Mouse (Mus musculus) left cerebral cortex, postnatal 36 days (tissue): ENCODE data around the gene Atp2b1. TPM values are rescaled to one million over a fixed set of nuclear protein-coding genes. Genes with fewer than 3 reads are reported as not detected.

Experiments
- DNase-seq, 2 experiments: peaks; one replicate each; pipeline ENCODE4 v3.0.0; 2021 to 2022; ENCODE audit warnings: low spot score in 2 of 2, mixed read lengths in 1 of 2
- intact Hi-C: fragments of 180-260 bp; cut with DNase I; formaldehyde crosslinking; loops from one replicate; pipeline ENCODE4 v1.15.1; 2025
- total RNA-seq, 2 experiments: library from RNA; stranded (reverse); gene quantifications; 2 replicates each; pipeline ENCODE4 v1.2.3; 2021

The Atp2b1 gene
- total RNA-seq, 2 experiments from 2014 or later, result 707 to 758 TPM

GRCm38 (mm10) chr10:99004866-99005265 lies 90.7 kb downstream of the Atp2b1 start:
- intact Hi-C loops, result no loop called here
- DNase-seq, result no peak

GRCm38 (mm10) chr10:99011084-99011483 lies 96.9 kb downstream of the Atp2b1 start:
- DNase-seq, result no peak
- intact Hi-C loops, result no loop called here

DNA sequence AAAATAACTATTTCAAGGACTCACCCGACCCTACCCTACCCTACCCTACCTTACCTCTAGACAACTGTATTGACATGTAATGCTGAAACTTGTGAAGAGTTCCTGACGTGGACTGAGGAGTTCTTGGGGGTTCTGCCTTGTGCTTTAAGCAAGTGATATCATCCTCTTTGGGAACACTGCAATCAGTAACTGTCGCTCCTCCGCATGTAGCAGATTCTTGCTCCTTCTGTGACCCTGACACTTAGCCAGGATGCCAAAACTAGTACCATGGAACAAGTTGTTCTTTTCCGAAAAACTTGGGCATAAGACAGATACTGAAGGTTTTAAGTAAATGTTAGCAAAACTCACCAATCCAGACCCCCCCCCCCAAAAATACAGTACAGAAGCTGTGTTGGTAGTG lies 97.9 kb downstream of the Atp2b1 start:
- DNase-seq, result no peak
- intact Hi-C loops, result no loop called here

GRCm38 (mm10) chr10:99014737-99015136 lies 100.5 kb downstream of the Atp2b1 start:
- intact Hi-C loops, result loop anchor here (5.0 kb wide), 1 partner anchor 97 kb away; no protein-coding TSS in a partner anchor
- DNase-seq, result no peak

DNA sequence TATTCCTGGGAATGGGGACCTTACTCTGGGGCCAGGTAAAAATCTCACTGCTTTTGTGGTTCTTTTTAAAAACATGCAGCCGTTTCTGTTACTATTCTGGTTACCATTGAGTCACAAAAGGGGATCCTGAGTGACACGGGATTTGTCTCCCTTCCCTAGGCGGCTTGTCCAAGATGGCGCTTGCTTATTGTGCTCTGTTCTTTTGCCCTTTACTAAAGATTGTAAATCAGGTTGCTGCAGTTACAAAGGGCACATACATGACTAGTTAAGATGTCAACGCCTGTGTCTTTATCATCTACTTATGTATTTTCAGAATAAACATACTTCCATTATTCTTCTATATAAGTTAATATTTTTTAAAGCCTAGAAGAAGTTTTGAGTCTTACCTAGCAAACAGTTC lies 102.8 kb downstream of the Atp2b1 start:
- no peak for DNase-seq
- intact Hi-C loops, result loop anchor here (5.0 kb wide), 1 partner anchor 100 kb away; no protein-coding TSS in a partner anchor

DNA sequence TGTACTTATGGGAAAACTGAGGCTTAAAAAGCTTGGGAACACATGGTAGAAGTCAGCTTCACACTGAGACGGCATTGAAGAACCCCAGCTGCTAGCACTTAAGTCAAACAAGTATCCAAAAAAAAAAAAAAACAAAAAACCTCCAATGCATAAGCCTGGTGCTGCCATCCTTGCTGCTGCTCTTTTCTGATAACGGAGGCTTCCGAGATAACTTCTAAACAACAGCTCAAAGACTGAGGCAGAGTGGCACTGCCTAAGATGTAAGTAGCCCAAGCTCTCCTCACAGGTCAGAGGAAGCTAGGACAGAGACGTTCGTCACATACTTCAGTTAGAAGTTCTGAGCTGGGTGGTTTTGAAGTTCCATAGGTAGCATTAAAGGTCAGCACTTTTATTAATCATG lies 113.3 kb downstream of the Atp2b1 start:
- no peak for DNase-seq
- intact Hi-C loops, result no loop called here

GRCm38 (mm10) chr10:99029844-99030243 lies 115.6 kb downstream of the Atp2b1 start:
- DNase-seq, result no peak
- intact Hi-C loops, result no loop called here

DNA sequence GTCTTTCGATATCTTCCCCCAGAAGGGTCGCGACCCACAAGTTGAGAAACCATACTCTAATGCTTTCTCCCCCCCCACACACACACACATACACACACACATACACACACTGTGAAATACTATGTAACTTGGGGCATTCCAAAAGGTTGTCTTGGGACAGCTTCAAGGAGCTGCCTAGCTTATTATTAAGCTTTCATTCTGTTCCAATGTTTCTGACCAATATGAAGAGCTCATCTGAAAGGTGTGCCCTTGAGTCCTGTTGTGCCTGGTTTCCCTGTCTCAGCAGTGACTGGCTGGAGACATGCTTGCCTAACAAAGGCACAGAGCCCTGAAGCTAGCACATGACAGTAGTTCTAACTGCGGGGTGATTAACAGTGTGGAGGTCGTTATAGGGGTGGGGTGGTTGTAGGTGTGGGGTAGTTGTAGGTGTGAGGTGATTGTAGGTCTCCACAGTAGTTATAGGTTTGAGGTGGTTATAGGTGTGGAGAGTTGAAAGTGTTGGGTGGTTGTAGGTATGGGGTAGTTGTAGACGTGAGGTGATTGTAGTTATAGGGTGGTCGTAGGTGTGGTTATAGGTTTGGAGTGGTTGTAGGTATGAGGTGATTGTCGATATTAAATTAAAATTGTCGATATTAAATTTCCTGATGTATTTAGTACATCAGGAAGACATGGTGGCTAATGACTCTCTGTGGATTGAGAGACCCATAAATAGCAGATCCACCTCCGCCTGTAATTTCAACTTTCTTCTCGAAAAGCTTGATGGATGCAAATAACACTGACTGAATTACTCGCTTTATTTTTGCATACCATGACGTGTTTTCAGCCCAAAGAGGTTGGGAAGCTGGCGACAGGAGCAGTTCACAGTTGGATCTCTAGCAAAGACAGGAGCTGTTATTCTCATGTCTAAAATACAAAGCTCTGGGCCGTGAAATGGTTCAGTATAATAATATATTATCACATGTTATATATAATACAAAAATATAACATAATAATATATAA lies 119.9 kb downstream of the Atp2b1 start:
- no peak for DNase-seq
- intact Hi-C loops, result no loop called here

DNA sequence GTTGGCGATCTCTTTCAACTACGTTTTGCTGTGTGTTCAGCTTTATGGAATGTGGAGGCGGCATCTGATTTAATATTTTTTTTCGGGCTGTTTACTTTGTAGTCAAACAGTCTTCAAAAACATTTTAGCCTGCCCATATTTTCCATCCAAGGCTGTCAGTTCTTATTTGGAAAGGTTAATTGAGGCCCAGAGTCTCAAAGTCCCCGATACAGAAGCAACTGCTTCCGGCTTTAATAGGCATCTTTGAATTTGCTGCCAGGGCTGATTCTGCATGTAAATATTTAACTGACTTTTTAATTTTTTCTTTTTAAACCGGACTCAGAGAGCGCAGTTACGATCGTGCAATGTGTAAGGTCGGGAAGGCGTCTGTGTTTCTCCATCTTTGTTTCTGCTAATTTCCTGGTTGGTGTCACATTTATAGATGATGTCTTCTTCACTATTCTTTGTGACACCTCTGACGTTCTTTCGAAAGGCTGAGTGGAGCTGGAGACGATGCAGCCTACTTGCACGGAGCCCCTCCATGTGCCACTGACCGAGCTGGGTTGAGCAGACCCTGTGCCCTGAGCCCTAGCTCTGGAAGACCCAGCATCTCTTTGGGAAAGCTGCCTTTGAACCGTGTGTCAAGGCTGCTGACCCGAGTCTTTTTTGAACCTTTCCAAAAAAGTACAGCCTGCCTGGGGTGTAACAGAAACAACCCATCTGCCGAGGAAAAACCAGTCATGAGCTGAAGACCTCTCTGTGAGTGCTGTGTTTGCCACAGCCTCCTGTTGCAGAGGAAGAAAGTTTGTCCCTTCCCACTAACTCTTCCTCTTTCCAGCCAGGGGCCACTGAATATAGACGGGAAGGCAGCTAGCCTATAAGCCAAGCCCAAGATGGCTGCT lies 123.2 kb downstream of the Atp2b1 start:
- intact Hi-C loops, result no loop called here
- no peak for DNase-seq

GRCm38 (mm10) chr10:99038866-99039265 lies 124.7 kb downstream of the Atp2b1 start:
- intact Hi-C loops, result no loop called here
- no peak for DNase-seq

DNA sequence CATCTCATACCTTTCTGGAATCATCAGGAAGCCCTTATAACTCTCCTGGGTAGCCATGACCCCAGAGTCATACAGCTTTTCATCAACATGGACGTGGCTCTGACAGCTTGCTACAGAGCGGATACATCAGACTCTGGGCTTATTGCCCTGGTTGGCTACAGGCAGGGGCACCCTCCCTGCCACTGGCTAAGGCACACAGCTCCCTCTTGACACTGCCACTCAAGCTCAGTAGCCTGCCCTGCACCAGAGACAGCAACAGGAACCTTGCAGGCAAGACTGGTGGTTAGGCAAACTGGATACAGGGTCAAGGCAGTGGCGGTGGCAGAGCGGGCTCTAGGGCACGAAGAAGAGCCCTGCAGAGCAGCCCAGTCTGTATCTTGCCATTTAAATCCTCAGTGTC lies 126.0 kb downstream of the Atp2b1 start:
- intact Hi-C loops, result no loop called here
- no peak for DNase-seq

DNA sequence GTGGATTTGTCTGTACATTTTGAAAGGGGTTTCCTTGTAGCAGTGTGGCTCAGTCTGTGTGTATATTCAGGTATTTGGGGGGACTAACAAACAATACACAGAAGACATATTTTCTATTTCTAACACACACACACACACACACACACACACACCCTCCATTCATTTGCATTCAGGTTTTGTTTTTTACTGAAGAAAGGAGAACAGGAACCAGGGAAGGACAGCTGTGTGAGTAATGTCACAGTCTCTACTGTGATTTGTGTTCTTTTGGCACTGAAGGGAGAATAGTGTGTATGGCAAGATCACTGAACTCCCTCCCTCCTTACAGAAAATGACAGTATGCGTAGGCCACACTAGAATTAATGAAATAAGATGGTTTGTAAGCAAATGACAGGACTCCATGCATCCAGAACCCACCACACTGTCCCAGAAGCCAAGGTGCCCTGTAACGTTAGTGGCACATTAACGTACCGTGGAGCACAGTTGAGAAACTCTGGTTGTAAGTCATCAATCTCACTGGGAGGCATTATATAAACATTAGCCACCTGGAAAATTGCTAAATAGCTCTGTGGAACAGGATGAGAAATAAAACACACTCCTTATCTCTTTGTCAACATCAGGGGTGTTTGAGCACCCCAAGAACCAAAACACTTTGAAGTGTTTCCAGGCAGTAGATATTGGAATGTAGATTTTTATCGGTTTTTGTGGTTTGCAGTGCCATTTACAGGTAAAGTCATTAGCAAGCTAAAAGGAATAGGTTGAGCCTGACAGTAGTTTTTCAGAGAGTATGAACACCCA lies 132.7 kb downstream of the Atp2b1 start:
- no peak for DNase-seq
- intact Hi-C loops, result no loop called here

DNA sequence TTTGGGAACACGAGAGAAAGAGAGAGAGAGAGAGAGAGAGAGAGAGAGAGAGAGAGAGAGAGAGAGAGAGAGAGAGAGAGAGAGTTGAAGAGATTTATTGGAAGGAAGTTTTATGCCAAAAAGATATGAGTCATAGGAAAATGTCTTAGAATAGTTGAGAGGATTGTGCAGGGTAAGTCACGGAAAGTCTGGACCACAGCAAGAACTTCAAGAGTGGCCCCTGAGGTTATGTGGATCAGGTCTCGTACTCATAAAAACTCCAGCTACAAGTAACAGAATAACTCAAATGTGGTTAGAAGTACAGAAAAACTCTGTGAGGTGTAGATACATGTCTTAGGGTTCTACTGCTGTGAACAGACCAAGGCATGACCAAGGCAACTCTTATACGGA lies 133.3 kb downstream of the Atp2b1 start:
- no peak for DNase-seq
- intact Hi-C loops, result no loop called here

DNA sequence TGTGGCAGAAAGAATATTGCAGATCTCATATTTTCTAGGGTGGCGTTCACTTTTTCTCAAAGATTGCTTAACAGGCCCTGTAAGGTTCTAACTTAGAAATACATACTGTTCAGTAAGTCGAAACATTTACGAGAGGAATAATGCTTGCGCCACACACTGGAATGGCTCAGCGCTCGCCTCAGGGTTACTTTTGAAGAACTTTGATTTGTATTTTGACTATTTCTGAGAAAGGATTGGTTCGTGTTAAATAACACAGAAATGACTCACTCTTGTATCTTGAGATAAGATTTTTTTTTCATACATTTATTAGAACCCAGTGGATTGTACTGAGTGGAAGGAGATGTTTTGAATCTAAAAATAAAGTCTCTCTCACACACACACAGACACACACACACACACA lies 135.9 kb downstream of the Atp2b1 start:
- intact Hi-C loops, result no loop called here
- no peak for DNase-seq

GRCm38 (mm10) chr10:99053111-99053510 lies 138.9 kb downstream of the Atp2b1 start:
- intact Hi-C loops, result no loop called here

GRCm38 (mm10) chr10:99060588-99060987 lies 146.4 kb downstream of the Atp2b1 start:
- no peak for DNase-seq
- intact Hi-C loops, result no loop called here

More at GRCm38 (mm10) chr10:99053111-99053510, 138.9 kb downstream of the Atp2b1 start:
- no peak for DNase-seq

GRCm38 (mm10) chr10:99061418-99061817 lies 147.2 kb downstream of the Atp2b1 start:
- DNase-seq, result no peak
- intact Hi-C loops, result no loop called here

DNA sequence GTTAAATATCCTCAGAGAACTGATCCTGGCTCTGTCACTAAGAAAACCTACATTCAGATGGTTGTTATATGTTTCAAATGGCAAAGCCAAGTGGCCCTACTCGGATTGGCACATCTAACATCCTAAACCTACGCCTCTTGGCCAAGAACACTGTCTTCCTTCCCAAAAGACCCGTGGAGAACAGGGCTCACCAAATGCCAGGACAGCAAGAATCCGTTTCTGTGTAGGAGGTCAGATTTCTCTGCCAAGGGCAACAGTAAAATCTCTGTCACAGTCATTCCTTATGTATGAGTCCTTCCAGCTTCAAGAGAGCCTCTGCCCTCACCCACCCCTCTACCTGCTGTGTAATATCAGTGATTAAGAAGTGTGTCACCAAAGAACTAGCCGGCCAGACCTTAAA lies 148.3 kb downstream of the Atp2b1 start:
- DNase-seq, result no peak
- intact Hi-C loops, result no loop called here
